Mouse (Mus musculus): ENCODE data around the gene Tbc1d24.

DNA sequence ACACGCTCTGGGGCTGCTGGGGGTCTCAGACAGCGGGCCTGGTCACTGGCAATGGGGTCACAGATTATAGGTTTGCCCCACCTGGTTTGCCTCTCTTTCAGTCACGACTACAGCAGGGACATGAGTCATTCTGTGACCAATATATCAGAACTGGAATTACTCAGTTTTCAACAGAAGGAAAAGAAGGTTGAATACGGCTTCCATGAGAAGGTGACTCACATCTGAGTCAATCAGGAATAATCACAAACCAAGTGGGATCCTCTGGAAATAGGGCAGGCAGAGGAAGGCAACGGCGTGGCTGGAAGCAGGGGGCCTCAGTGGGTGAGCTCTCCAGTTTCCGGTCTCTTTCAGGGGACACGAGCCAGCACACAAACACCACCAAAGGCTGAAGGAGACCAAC lies 38.7 kb upstream of the Tbc1d24 start:
- TF ChIP-seq CTCF (IDR thresholded peaks at IDR 0.05; ENCODE audit: borderline replicate concordance, insufficient read depth, low read length) (no peak), POLR2A (IDR thresholded peaks at IDR 0.05; ENCODE audit: low read depth, low read length) (peak; percentile 13; the same call in 1 of the 2 replicates)

All from embryonic fibroblast, embryonic 13.5 days (primary cell).